Mouse (Mus musculus) spleen, adult 2 months (tissue): ENCODE results near the gene Tenm3.

Experiments used
- CTCF ChIP-seq: fragments of 200-500 bp; IDR thresholded peaks from 2 replicates; pipeline ENCODE4 v1.5.1; 2011; ENCODE audit warnings: mild to moderate bottlenecking, inconsistent platforms; ENCODE audit not compliant: insufficient read depth, insufficient read length, insufficient replicate concordance; ENCODE audit errors: extremely low read depth
- POLR2A ChIP-seq: fragments of 200-500 bp; IDR thresholded peaks from 2 replicates; pipeline ENCODE4 v1.6.1; 2011; ENCODE audit warnings: low read depth, low read length, inconsistent platforms

GRCm38 (mm10) chr8:48260265-48260664, 583.5 kb downstream of the Tenm3 start:
- no peak for TF ChIP-seq CTCF
- TF ChIP-seq POLR2A: no peak
